Mouse (Mus musculus) C2C12 (cell line): ENCODE data around the gene Fam205a1. TPM values are rescaled to one million over a fixed set of nuclear protein-coding genes. Genes with fewer than 3 reads are reported as not detected.

Experiments
- H3K27me3 ChIP-seq: one replicate; pipeline ENCODE4 v1.6.1; 2011; ENCODE audit not compliant: control insufficient read depth, insufficient read depth, insufficient read length
- H3K36me3 ChIP-seq: one replicate; pipeline ENCODE4 v1.6.1; 2011; ENCODE audit not compliant: control insufficient read depth, insufficient read depth
- H3K4me3 ChIP-seq: one replicate; pipeline ENCODE4 v1.5.1; 2011; ENCODE audit warnings: mild to moderate bottlenecking, control low read depth; ENCODE audit not compliant: poor library complexity, insufficient read depth, severe bottlenecking
- H3K79me2 ChIP-seq: one replicate; pipeline ENCODE4 v1.6.1; 2011; ENCODE audit not compliant: control insufficient read depth, insufficient read depth
- H3K79me3 ChIP-seq: one replicate; pipeline ENCODE4 v1.6.1; 2011; ENCODE audit warnings: low read depth, control low read depth
- H3ac ChIP-seq: one replicate; pipeline ENCODE3; 2011; ENCODE audit warnings: low read depth; ENCODE audit not compliant: control insufficient read depth, insufficient read length
- CEBPB ChIP-seq: IDR thresholded peaks from one replicate; pipeline ENCODE4 v1.6.1; 2011; ENCODE audit warnings: low read depth, mild to moderate bottlenecking, control low read depth, moderate library complexity
- CTCF ChIP-seq: IDR thresholded peaks from one replicate; pipeline ENCODE4 v1.5.1; 2011; ENCODE audit not compliant: control insufficient read depth, insufficient read depth, insufficient read length
- FOSL1 ChIP-seq: IDR thresholded peaks from one replicate; pipeline ENCODE4 v1.8.0; 2011; ENCODE audit warnings: mild to moderate bottlenecking, low read length; ENCODE audit not compliant: poor library complexity, insufficient read depth, severe bottlenecking
- MAX ChIP-seq: IDR thresholded peaks from one replicate; pipeline ENCODE4 v1.6.1; 2011; ENCODE audit warnings: mild to moderate bottlenecking, control low read depth
- MYOD1 ChIP-seq: IDR thresholded peaks from one replicate; pipeline ENCODE4 v1.6.1; 2011; ENCODE audit warnings: low read depth; ENCODE audit not compliant: control insufficient read depth, insufficient read length
- MYOG ChIP-seq: IDR thresholded peaks from one replicate; pipeline ENCODE4 v1.6.1; 2011; ENCODE audit not compliant: control insufficient read depth, insufficient read length; ENCODE audit errors: extremely low read depth
- USF1 ChIP-seq: IDR thresholded peaks from one replicate; pipeline ENCODE4 v1.6.1; 2011; ENCODE audit warnings: low read depth, mild to moderate bottlenecking, control low read depth, moderate library complexity
- polyA plus RNA-seq: library from polyadenylated mRNA; unstranded; fragments of >200 nt; fragmentation: generic; extraction: Trizol; gene quantifications from one replicate; pipeline ENCODE4 v1.2.1, GENCODE M21; 2012; ENCODE audit warnings: missing spikeins

Gene Fam205a1
- polyA plus RNA-seq, 1 experiment = not detected

- Histone ChIP-seq H3K36me3 (no peaks in the 10 kb centered on the region), H3K79me2 (no peaks in the 10 kb centered on the region), H3ac (no peak overlapping the region), H3K79me3 (no peaks in the 10 kb centered on the region), H3K4me3 (no peak overlapping the region), H3K27me3 (peaks cover 8% of the 10 kb centered on the region)
- TF ChIP-seq FOSL1 (no peak), CEBPB (no peak), MAX (no peak), CTCF (no peak), MYOG (no peak), USF1 (no peak), MYOD1 (no peak)
These were observed 37.5 kb upstream of the Fam205a1 start for GRCm38 (mm10) chr4:42891176-42891575.

DNA sequence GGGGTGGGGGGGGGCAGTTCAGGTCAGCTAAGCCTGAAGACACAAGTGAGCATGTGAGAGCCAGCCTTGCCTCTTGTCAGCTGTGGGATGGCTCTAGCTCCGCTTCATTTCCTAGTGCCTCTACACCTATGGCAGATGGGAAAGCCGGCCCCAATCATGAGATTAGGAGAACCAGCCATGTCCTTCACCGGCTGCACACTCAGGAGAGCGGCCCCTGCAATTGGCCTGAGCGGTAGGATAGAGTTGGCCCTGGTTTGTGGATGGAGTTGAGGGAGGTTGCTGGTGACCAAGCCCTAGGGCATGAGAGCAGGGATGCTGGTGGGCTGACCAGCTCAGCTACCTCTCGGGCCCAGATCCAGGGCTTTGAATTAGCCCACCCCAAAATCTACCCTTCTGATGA lies 35.1 kb upstream of the Fam205a1 start:
- TF ChIP-seq USF1 = no peak
- TF ChIP-seq CEBPB = no peak
- no peak for TF ChIP-seq CTCF
- no peak for TF ChIP-seq MYOD1
- no peak for TF ChIP-seq FOSL1
- no peak for TF ChIP-seq MYOG
- TF ChIP-seq MAX = no peak
- Histone ChIP-seq H3K36me3 (no peaks in the 10 kb centered on the region), H3K79me2 (no peaks in the 10 kb centered on the region)

GRCm38 (mm10) chr4:42886926-42887325 lies 33.2 kb upstream of the Fam205a1 start:
- H3K36me3 ChIP-seq = no peaks in the 10 kb centered on the region
- H3K79me3 ChIP-seq = no peaks in the 10 kb centered on the region
- H3K4me3 ChIP-seq = no peak overlapping the region
- H3K27me3 ChIP-seq = peaks cover 9% of the 10 kb centered on the region
- TF ChIP-seq FOSL1 = no peak
- no peak for TF ChIP-seq MYOG
- TF ChIP-seq CEBPB = no peak
- TF ChIP-seq MAX = no peak
- no peak for TF ChIP-seq USF1
- no peak for TF ChIP-seq CTCF
- no peak for TF ChIP-seq MYOD1
- no peaks in the 10 kb centered on the region for H3K79me2 ChIP-seq
- H3ac ChIP-seq = no peak overlapping the region

More for the DNA sequence above, 35.1 kb upstream of the Fam205a1 start:
- H3ac ChIP-seq = no peak overlapping the region
- no peaks in the 10 kb centered on the region for H3K79me3 ChIP-seq
- no peak overlapping the region for H3K4me3 ChIP-seq
- peaks cover 13% of the 10 kb centered on the region for H3K27me3 ChIP-seq

DNA sequence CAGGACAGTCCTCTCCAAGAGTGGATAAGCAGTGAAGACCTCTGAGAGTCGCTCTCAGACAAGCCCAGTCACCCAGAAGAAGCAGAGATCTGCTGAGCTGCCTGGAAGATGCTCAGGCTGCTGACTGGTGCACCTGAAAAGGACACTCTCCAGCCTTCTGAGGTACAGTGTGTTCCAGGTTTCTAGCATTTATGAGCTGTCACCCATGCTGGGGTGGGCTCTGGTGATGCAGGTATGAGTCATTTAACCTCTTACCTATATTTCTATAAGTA lies 26.9 kb upstream of the Fam205a1 start:
- Histone ChIP-seq H3K79me3 (no peaks in the 10 kb centered on the region), H3K79me2 (no peaks in the 10 kb centered on the region), H3K36me3 (no peaks in the 10 kb centered on the region), H3K4me3 (no peak overlapping the region), H3ac (no peak overlapping the region), H3K27me3 (peaks cover 22% of the 10 kb centered on the region)
- TF ChIP-seq MAX = no peak
- no peak for TF ChIP-seq USF1
- no peak for TF ChIP-seq FOSL1
- no peak for TF ChIP-seq MYOG
- no peak for TF ChIP-seq CTCF

DNA sequence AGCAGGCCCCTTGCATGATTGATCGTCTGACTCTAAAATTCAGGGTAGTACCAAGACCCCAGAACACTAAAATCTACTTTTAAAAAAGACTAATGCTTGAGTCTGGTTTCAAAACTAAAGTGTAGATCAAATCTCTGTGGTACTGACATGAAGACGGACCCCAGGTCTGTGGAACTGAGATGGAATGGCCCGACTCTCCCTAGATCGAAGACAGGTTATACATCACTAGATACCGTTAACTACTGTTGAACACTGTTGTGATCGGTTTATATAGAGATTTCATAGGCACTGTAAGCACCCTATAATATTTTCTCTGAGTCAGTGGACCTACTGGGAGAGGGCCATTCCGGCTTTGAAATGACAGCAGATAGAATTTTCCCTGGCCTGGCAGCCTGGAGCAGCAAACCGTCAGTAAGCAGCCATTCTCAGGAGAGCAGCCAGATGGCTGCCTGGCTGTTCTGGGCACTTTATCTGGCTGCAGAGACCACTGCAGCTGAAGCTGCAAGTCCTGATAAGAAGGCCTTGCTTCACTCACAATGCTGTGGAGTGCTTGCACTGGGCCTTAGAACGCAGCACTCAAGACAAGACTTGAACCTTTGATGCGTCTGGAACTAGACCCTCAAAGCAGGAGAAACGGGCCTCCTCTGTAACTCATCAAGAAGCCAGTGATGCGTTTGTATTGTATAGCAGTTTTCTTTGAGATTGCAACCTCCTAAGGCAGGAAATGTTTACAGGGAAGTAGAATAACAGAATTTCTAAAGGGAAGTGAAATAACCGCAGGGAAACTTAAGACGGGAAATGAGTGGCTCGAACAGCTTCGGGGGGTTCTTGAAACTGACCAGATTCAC lies 26.4 kb upstream of the Fam205a1 start:
- no peak overlapping the region for H3ac ChIP-seq
- no peak for TF ChIP-seq USF1
- no peak for TF ChIP-seq MYOD1
- no peak for TF ChIP-seq CEBPB
- no peak for TF ChIP-seq CTCF
- TF ChIP-seq MAX = no peak
- TF ChIP-seq MYOG = no peak
- TF ChIP-seq FOSL1 = no peak
- H3K4me3 ChIP-seq = no peak overlapping the region
- H3K79me2 ChIP-seq = no peaks in the 10 kb centered on the region
- H3K79me3 ChIP-seq = no peaks in the 10 kb centered on the region
- H3K27me3 ChIP-seq = peaks cover 25% of the 10 kb centered on the region
- H3K36me3 ChIP-seq = no peaks in the 10 kb centered on the region

DNA sequence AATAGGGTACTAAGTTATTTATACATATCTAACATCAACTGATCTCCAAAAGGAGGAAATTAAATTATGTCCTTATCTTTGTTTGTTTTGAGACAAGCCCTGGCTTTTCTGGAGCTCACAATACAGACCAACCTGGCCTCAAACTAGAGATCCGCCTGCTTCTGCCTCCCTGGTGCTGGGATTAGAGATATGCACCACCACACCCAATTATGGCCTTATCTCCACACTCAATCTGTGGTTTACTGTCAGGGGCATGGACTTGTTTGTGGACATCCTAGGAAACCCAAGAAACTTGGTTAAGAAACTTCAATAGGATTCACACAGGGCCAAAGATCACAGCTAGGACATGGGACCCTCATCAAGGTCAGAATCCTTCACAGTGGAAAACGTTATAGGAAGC lies 24.0 kb upstream of the Fam205a1 start:
- no peaks in the 10 kb centered on the region for H3K36me3 ChIP-seq
- peaks cover 33% of the 10 kb centered on the region for H3K27me3 ChIP-seq
- no peak overlapping the region for H3K4me3 ChIP-seq
- H3K79me2 ChIP-seq = no peaks in the 10 kb centered on the region
- H3ac ChIP-seq = no peak overlapping the region
- H3K79me3 ChIP-seq = no peaks in the 10 kb centered on the region
- no peak for TF ChIP-seq USF1
- TF ChIP-seq CEBPB = no peak
- no peak for TF ChIP-seq FOSL1
